Mouse (Mus musculus) MEL (cell line): ENCODE measurements at regions not wholly inside any gene's neighbourhood (a gene's known extent, or its start where the extent isn't known, plus 50 kb on each side); places are given as distances from the start of the nearest gene placed in this dataset.

Source experiments
- CHD1 ChIP-seq: IDR thresholded peaks from 2 replicates; pipeline ENCODE4 v1.6.1; 2012; ENCODE audit warnings: low read depth, mild to moderate bottlenecking, inconsistent platforms, low read length, improper control_type of control experiment
- CTCF ChIP-seq, 3 experiments: IDR thresholded peaks in 2 of 3; conservative IDR thresholded peaks in 1 of 3; 2 replicates each; pipeline ENCODE4 v1.5.1; 2011 to 2012; ENCODE audit warnings: low read length in 3 of 3, low read depth in 2 of 3, mild to moderate bottlenecking in 2 of 3, improper control_type of control experiment in 1 of 3, inconsistent platforms in 1 of 3, mixed read lengths in 1 of 3, moderate library complexity in 1 of 3; ENCODE audit not compliant: control insufficient read depth in 1 of 3, insufficient read depth in 1 of 3, poor library complexity in 1 of 3, severe bottlenecking in 1 of 3
- ELF1 ChIP-seq: IDR thresholded peaks from 2 replicates; pipeline ENCODE4 v1.6.1; 2014; ENCODE audit warnings: low read depth, mild to moderate bottlenecking, inconsistent platforms, low read length, improper control_type of control experiment, moderate library complexity
- EP300 ChIP-seq, 2 experiments: IDR thresholded peaks; 2 replicates each; pipeline ENCODE4 v1.6.1; 2011; ENCODE audit warnings: improper control_type of control experiment in 2 of 2, low read length in 2 of 2, low read depth in 1 of 2, mild to moderate bottlenecking in 1 of 2
- JUND ChIP-seq: IDR thresholded peaks from 2 replicates; pipeline ENCODE4 v1.6.1; 2011; ENCODE audit warnings: low read depth, mild to moderate bottlenecking, improper control_type of control experiment, low read length
- MAFK ChIP-seq: IDR thresholded peaks from 2 replicates; pipeline ENCODE4 v1.6.1; 2011; ENCODE audit warnings: low read depth, mild to moderate bottlenecking, low read length, improper control_type of control experiment, borderline replicate concordance
- MAX ChIP-seq: IDR thresholded peaks from 2 replicates; pipeline ENCODE4 v1.6.1; 2011; ENCODE audit warnings: low read length, improper control_type of control experiment
- MYC ChIP-seq: IDR thresholded peaks from 2 replicates; pipeline ENCODE4 v1.6.1; 2011; ENCODE audit warnings: low read depth, mild to moderate bottlenecking, low read length, improper control_type of control experiment, moderate library complexity
- POLR2A ChIP-seq, 2 experiments: IDR thresholded peaks; 2 replicates each; pipeline ENCODE4 v1.6.1; 2011 to 2012; ENCODE audit warnings: low read length in 2 of 2, mild to moderate bottlenecking in 2 of 2, control low read depth in 1 of 2, improper control_type of control experiment in 1 of 2, low read depth in 1 of 2, moderate library complexity in 1 of 2; ENCODE audit not compliant: control insufficient read depth in 1 of 2, insufficient read depth in 1 of 2, poor library complexity in 1 of 2
- TCF12 ChIP-seq: IDR thresholded peaks from 2 replicates; pipeline ENCODE4 v1.6.1; 2014; ENCODE audit warnings: low read depth, mild to moderate bottlenecking, inconsistent platforms, low read length, improper control_type of control experiment, moderate library complexity
- USF2 ChIP-seq, 2 experiments: IDR thresholded peaks; 2 replicates each; pipeline ENCODE4 v1.6.1; 2011 to 2012; ENCODE audit warnings: improper control_type of control experiment in 2 of 2, low read length in 2 of 2, borderline replicate concordance in 1 of 2, inconsistent platforms in 1 of 2, low read depth in 1 of 2, mild to moderate bottlenecking in 1 of 2; ENCODE audit not compliant: insufficient read depth in 1 of 2
- ZKSCAN1 ChIP-seq: IDR thresholded peaks from 2 replicates; pipeline ENCODE4 v1.6.1; 2012; ENCODE audit warnings: low read depth, mild to moderate bottlenecking, inconsistent platforms, low read length, improper control_type of control experiment, moderate library complexity

GRCm38 (mm10) chr11:65530744-65531143 lies 257.4 kb downstream of the Map2k4 start:
- no peak for TF ChIP-seq CTCF (IDR thresholded peaks at IDR 0.05 in 2 of 3, conservative IDR thresholded peaks at IDR 0.05 in 1 of 3; ENCODE audit: control insufficient read depth in 1 of 3, insufficient read depth in 1 of 3, low read depth in 2 of 3, low read length in 3 of 3, poor library complexity in 1 of 3, severe bottlenecking in 1 of 3)
- no peak for TF ChIP-seq ELF1
- TF ChIP-seq JUND: no peak
- no peak for TF ChIP-seq TCF12
- no peak for TF ChIP-seq USF2 (IDR thresholded peaks at IDR 0.05; ENCODE audit: borderline replicate concordance in 1 of 2, insufficient read depth in 1 of 2, low read depth in 1 of 2, low read length in 2 of 2)
- TF ChIP-seq EP300 (IDR thresholded peaks at IDR 0.05; ENCODE audit: low read depth in 1 of 2, low read length in 2 of 2): no peak
- TF ChIP-seq MYC: no peak
- TF ChIP-seq POLR2A (IDR thresholded peaks at IDR 0.05; ENCODE audit: control insufficient read depth in 1 of 2, insufficient read depth in 1 of 2, low read depth in 1 of 2, low read length in 2 of 2, poor library complexity in 1 of 2): no peak
- TF ChIP-seq CHD1: no peak
- no peak for TF ChIP-seq MAFK
- no peak for TF ChIP-seq MAX
- no peak for TF ChIP-seq ZKSCAN1
